Mouse (Mus musculus): ENCODE measurements around the gene Kcnd1. TPM values are rescaled to one million over a fixed set of nuclear protein-coding genes. Genes with fewer than 3 reads are reported as not detected.
"Not testable (repeated sequence)": the region's sequence is repeated elsewhere in the genome, so short reads cannot be mapped to it uniquely, and the experiment has no call there.

The Kcnd1 gene
- polyA plus RNA-seq, 1 experiment from 2014 or later: 1.3 TPM

GRCm38 (mm10) chrX:7789542-7790136 lies 32.5 kb upstream of the Kcnd1 start, which contains the start of gene Gripap1:
TSS of gene Gripap1 (plus strand) at chrX:7789765.
- 25% methylated on average over 24 of the region's 24 CpGs for whole genome bisulfite sequencing

GRCm38 (mm10) chrX:7790309-7790708 lies 31.8 kb upstream of the Kcnd1 start:
- ATAC-seq: peak; percentile 10; the same call in 1 of the 2 replicates
- no peaks in the 10 kb centered on the region for H3K27me3 ChIP-seq (replicated peaks; ENCODE audit: control insufficient read depth, insufficient read depth, low read length)
- H3K27ac ChIP-seq (ENCODE audit: low read depth, low read length): peak overlapping the region; percentile 23; the same call in 1 of the 2 replicates
- DNase-seq (ENCODE audit: low spot score): no peak
- 34% methylated on average over 5 of the region's 5 CpGs for WGBS
- peak overlapping the region; percentile 40 for H3K4me3 ChIP-seq (ENCODE audit: low read depth, low read length)
- H3K4me1 ChIP-seq (ENCODE audit: control insufficient read depth, insufficient read depth, low read length): no peaks in the 10 kb centered on the region
- H3K36me3 ChIP-seq (ENCODE audit: control insufficient read depth, insufficient read depth, low read length): peaks cover 11% of the 10 kb centered on the region; the same call in 1 of the 2 replicates
- peak overlapping the region; percentile 61 for H3K4me2 ChIP-seq (ENCODE audit: low read length)
- no peaks in the 10 kb centered on the region for H3K9me3 ChIP-seq (replicated peaks; ENCODE audit: control insufficient read depth, low read length)
- H3K9ac ChIP-seq (ENCODE audit: low read length): peak overlapping the region; percentile 65

More at GRCm38 (mm10) chrX:7789542-7790136, 32.5 kb upstream of the Kcnd1 start, which contains the start of gene Gripap1:
- Histone ChIP-seq H3K4me1 (ENCODE audit: control insufficient read depth, insufficient read depth, low read length) (no peaks in the 10 kb centered on the region), H3K4me2 (ENCODE audit: low read length) (peak within 1 kb of the TSS; percentile 61), H3K9me3 (replicated peaks; ENCODE audit: control insufficient read depth, low read length) (no peaks in the 10 kb centered on the region), H3K4me3 (ENCODE audit: low read depth, low read length) (peak within 1 kb of the TSS; percentile 40), H3K36me3 (ENCODE audit: control insufficient read depth, insufficient read depth, low read length) (peaks cover 7% of the 10 kb centered on the region; the same call in 1 of the 2 replicates), H3K27me3 (replicated peaks; ENCODE audit: control insufficient read depth, insufficient read depth, low read length) (no peaks in the 10 kb centered on the region), H3K27ac (ENCODE audit: low read depth, low read length) (peak within 1 kb of the TSS; percentile 23; the same call in 1 of the 2 replicates), H3K9ac (ENCODE audit: low read length) (peak within 1 kb of the TSS; percentile 65)
- DNase-seq (ENCODE audit: low spot score) (peak; percentile 94), ATAC-seq (peak; percentile 95)

GRCm38 (mm10) chrX:7793361-7793760 lies 28.7 kb upstream of the Kcnd1 start:
- H3K27ac ChIP-seq (ENCODE audit: low read depth, low read length): no peak overlapping the region
- no peak overlapping the region for H3K4me3 ChIP-seq (ENCODE audit: low read depth, low read length)
- H3K36me3 ChIP-seq (ENCODE audit: control insufficient read depth, insufficient read depth, low read length): peaks cover 11% of the 10 kb centered on the region; the same call in 1 of the 2 replicates
- 45% methylated on average over 3 of the region's 3 CpGs for WGBS
- no peaks in the 10 kb centered on the region for H3K27me3 ChIP-seq (replicated peaks; ENCODE audit: control insufficient read depth, insufficient read depth, low read length)
- H3K9me3 ChIP-seq (replicated peaks; ENCODE audit: control insufficient read depth, low read length): no peaks in the 10 kb centered on the region
- H3K4me2 ChIP-seq (ENCODE audit: low read length): no peak overlapping the region
- H3K4me1 ChIP-seq (ENCODE audit: control insufficient read depth, insufficient read depth, low read length): no peaks in the 10 kb centered on the region
- no peak overlapping the region for H3K9ac ChIP-seq (ENCODE audit: low read length)
- no peak for ATAC-seq
- DNase-seq (ENCODE audit: low spot score): peak; percentile 41

- DNase-seq (ENCODE audit: low spot score) (no peak), ATAC-seq (no peak)
- Histone ChIP-seq H3K36me3 (ENCODE audit: control insufficient read depth, insufficient read depth, low read length) (peaks cover 21% of the 10 kb centered on the region; the same call in 1 of the 2 replicates), H3K4me2 (ENCODE audit: low read length) (no peak overlapping the region), H3K4me1 (ENCODE audit: control insufficient read depth, insufficient read depth, low read length) (no peaks in the 10 kb centered on the region), H3K27me3 (replicated peaks; ENCODE audit: control insufficient read depth, insufficient read depth, low read length) (no peaks in the 10 kb centered on the region), H3K9me3 (replicated peaks; ENCODE audit: control insufficient read depth, low read length) (no peaks in the 10 kb centered on the region), H3K27ac (ENCODE audit: low read depth, low read length) (no peak overlapping the region), H3K4me3 (ENCODE audit: low read depth, low read length) (no peak overlapping the region), H3K9ac (ENCODE audit: low read length) (no peak overlapping the region)
- 41% methylated on average over 7 of the region's 7 CpGs for WGBS
Observed at GRCm38 (mm10) chrX:7795016-7795415, 27.1 kb upstream of the Kcnd1 start.

- 88% methylated on average over 3 of the region's 3 CpGs for WGBS
- ATAC-seq: no peak
Observed at GRCm38 (mm10) chrX:7797327-7797726, 24.8 kb upstream of the Kcnd1 start.

GRCm38 (mm10) chrX:7802157-7802556 lies 19.9 kb upstream of the Kcnd1 start:
- H3K9ac ChIP-seq (ENCODE audit: low read length); H3K4me3 ChIP-seq (ENCODE audit: low read depth, low read length); DNase-seq (ENCODE audit: low spot score); H3K27me3 ChIP-seq (replicated peaks; ENCODE audit: control insufficient read depth, insufficient read depth, low read length); H3K27ac ChIP-seq (ENCODE audit: low read depth, low read length); H3K9me3 ChIP-seq (replicated peaks; ENCODE audit: control insufficient read depth, low read length); H3K4me2 ChIP-seq (ENCODE audit: low read length); H3K4me1 ChIP-seq (ENCODE audit: control insufficient read depth, insufficient read depth, low read length); ATAC-seq: not testable (repeated sequence)
- H3K36me3 ChIP-seq (ENCODE audit: control insufficient read depth, insufficient read depth, low read length): peaks cover 49% of the 10 kb centered on the region
- 91% methylated on average over 2 of the region's 2 CpGs for WGBS

More at GRCm38 (mm10) chrX:7797327-7797726, 24.8 kb upstream of the Kcnd1 start:
- Histone ChIP-seq H3K4me3 (ENCODE audit: low read depth, low read length) (no peak overlapping the region), H3K9me3 (replicated peaks; ENCODE audit: control insufficient read depth, low read length) (no peaks in the 10 kb centered on the region), H3K27me3 (replicated peaks; ENCODE audit: control insufficient read depth, insufficient read depth, low read length) (no peaks in the 10 kb centered on the region), H3K9ac (ENCODE audit: low read length) (no peak overlapping the region), H3K36me3 (ENCODE audit: control insufficient read depth, insufficient read depth, low read length) (peaks cover 38% of the 10 kb centered on the region), H3K4me1 (ENCODE audit: control insufficient read depth, insufficient read depth, low read length) (no peaks in the 10 kb centered on the region), H3K4me2 (ENCODE audit: low read length) (no peak overlapping the region), H3K27ac (ENCODE audit: low read depth, low read length) (no peak overlapping the region)
- DNase-seq (ENCODE audit: low spot score): no peak

- ATAC-seq; H3K9ac ChIP-seq (ENCODE audit: low read length); H3K27me3 ChIP-seq (replicated peaks; ENCODE audit: control insufficient read depth, insufficient read depth, low read length); H3K9me3 ChIP-seq (replicated peaks; ENCODE audit: control insufficient read depth, low read length); H3K4me1 ChIP-seq (ENCODE audit: control insufficient read depth, insufficient read depth, low read length); H3K4me3 ChIP-seq (ENCODE audit: low read depth, low read length); H3K4me2 ChIP-seq (ENCODE audit: low read length); H3K27ac ChIP-seq (ENCODE audit: low read depth, low read length): not testable (repeated sequence)
- H3K36me3 ChIP-seq (ENCODE audit: control insufficient read depth, insufficient read depth, low read length): peaks cover 41% of the 10 kb centered on the region
- peak; percentile 12 for DNase-seq (ENCODE audit: low spot score)
- 61% methylated on average over 8 of the region's 8 CpGs for WGBS
Observed at GRCm38 (mm10) chrX:7815016-7815415, 7.1 kb upstream of the Kcnd1 start.

GRCm38 (mm10) chrX:7837146-7837545 lies 15.1 kb downstream of the Kcnd1 start:
- ATAC-seq: no peak
- no peaks in the 10 kb centered on the region for H3K4me1 ChIP-seq (ENCODE audit: control insufficient read depth, insufficient read depth, low read length)
- WGBS: 94% methylated on average over 1 of the region's 1 CpGs
- DNase-seq (ENCODE audit: low spot score): no peak
- H3K9ac ChIP-seq (ENCODE audit: low read length): no peak overlapping the region
- H3K9me3 ChIP-seq (replicated peaks; ENCODE audit: control insufficient read depth, low read length): no peaks in the 10 kb centered on the region
- H3K36me3 ChIP-seq (ENCODE audit: control insufficient read depth, insufficient read depth, low read length): no peaks in the 10 kb centered on the region
- no peak overlapping the region for H3K4me3 ChIP-seq (ENCODE audit: low read depth, low read length)
- no peak overlapping the region for H3K4me2 ChIP-seq (ENCODE audit: low read length)
- H3K27me3 ChIP-seq (replicated peaks; ENCODE audit: control insufficient read depth, insufficient read depth, low read length): no peaks in the 10 kb centered on the region
- H3K27ac ChIP-seq (ENCODE audit: low read depth, low read length): no peak overlapping the region

- no peak for DNase-seq (ENCODE audit: low spot score)
- peak overlapping the region; percentile 63; the same call in 1 of the 2 replicates for H3K4me3 ChIP-seq (ENCODE audit: low read depth, low read length)
- ATAC-seq: no peak
- peaks cover 3% of the 10 kb centered on the region; the same call in 1 of the 2 replicates for H3K4me1 ChIP-seq (ENCODE audit: control insufficient read depth, insufficient read depth, low read length)
- H3K4me2 ChIP-seq (ENCODE audit: low read length): peak overlapping the region; percentile 39
- H3K9ac ChIP-seq (ENCODE audit: low read length): no peak overlapping the region
- WGBS: 31% methylated on average over 7 of the region's 7 CpGs
- no peaks in the 10 kb centered on the region for H3K36me3 ChIP-seq (ENCODE audit: control insufficient read depth, insufficient read depth, low read length)
- H3K9me3 ChIP-seq (replicated peaks; ENCODE audit: control insufficient read depth, low read length): no peaks in the 10 kb centered on the region
- H3K27me3 ChIP-seq (replicated peaks; ENCODE audit: control insufficient read depth, insufficient read depth, low read length): no peaks in the 10 kb centered on the region
- H3K27ac ChIP-seq (ENCODE audit: low read depth, low read length): no peak overlapping the region
Observed at GRCm38 (mm10) chrX:7840842-7841162, 18.7 kb downstream of the Kcnd1 start.

Measured in forebrain, embryonic 14.5 days (tissue).